ENCODE assay signal across 8 mouse cellular contexts in the genomic region with DNA sequence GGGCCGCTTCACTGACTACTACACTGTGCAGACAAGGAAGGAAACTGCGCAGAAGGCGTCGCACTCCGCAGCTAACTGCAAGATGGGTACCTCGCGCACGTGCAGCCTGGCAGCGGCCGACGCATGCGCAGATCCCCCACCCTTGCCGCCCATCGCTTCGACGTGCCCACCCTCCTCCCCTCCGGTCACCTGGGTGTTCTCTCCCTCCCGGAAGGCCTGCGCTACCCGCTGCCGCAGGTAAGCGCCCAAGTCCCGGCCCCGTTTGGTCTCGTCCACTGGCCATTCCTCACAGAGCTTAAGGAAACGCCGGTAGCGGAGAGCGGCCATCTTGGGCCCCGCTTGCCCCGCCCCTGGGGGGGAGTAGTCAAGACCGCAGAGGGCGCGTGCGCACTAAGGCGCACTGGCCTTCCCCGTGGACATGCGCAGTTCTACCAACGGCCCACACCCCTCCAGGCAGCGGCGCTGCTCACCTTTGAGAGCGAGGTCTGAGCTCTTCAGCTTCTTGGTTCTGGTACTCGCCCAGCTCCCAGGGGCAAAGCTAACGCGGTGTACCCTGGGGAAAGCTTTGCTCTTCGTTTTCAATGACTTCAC. TPM values are rescaled to one million over a fixed set of nuclear protein-coding genes. Genes with fewer than 3 reads are reported as not detected.
DNase-seq lines count a peak whose midpoint lies in the region; ATAC-seq and TF ChIP-seq lines count a peak whose summit lies in the region.

A gene (minus strand): TSS at position 366 of the 591 bp plus-strand sequence.

- no peak for TF ChIP-seq EP300 in lung, postnatal 0 days (IDR thresholded peaks at IDR 0.05)

- under 1% methylated on average over 46 of the region's 46 CpGs for WGBS in hindbrain, embryonic 10.5 days
- 2% methylated on average over 43 of the region's 46 CpGs for WGBS in lung, postnatal 0 days

- H3K27me3 ChIP-seq in hindbrain, embryonic 10.5 days (ENCODE audit: insufficient read depth, poor library complexity, severe bottlenecking), result peaks cover 10% of the 10 kb centered on the region; the same call in 1 of the 2 replicates
- H3K27me3 ChIP-seq in lung, postnatal 0 days (replicated peaks; ENCODE audit: insufficient read depth, low read length), result no peaks in the 10 kb centered on the region

- TF ChIP-seq CTCF in lung, postnatal 0 days (IDR thresholded peaks at IDR 0.05), result peak; percentile 80

- peaks cover 16% of the 10 kb centered on the region; the same call in 1 of the 2 replicates for H3K36me3 ChIP-seq in hindbrain, embryonic 10.5 days
- H3K36me3 ChIP-seq in lung, postnatal 0 days (ENCODE audit: insufficient read depth, low read length), result no peaks in the 10 kb centered on the region

- H3K27ac ChIP-seq in hindbrain, embryonic 10.5 days, result peak within 1 kb of the TSS; percentile 97
- H3K27ac ChIP-seq in lung, postnatal 0 days (ENCODE audit: low read length), result peak within 1 kb of the TSS; percentile 47; the same call in 1 of the 2 replicates

- H3K9me3 ChIP-seq in hindbrain, embryonic 10.5 days, result no peaks in the 10 kb centered on the region
- no peaks in the 10 kb centered on the region for H3K9me3 ChIP-seq in lung, postnatal 0 days (ENCODE audit: low read length)

- ATAC-seq in frontal cortex, adult (ENCODE audit: low TSS enrichment), result peak; percentile 72
- peak; percentile 97 for ATAC-seq in lung, postnatal 0 days

- H3K9ac ChIP-seq in lung, postnatal 0 days (replicated peaks; ENCODE audit: low read depth), result peak within 1 kb of the TSS; percentile 37

- H3K4me2 ChIP-seq in lung, postnatal 0 days (replicated peaks; ENCODE audit: low read depth, low read length), result peak within 1 kb of the TSS; percentile 57

- peak; percentile 98 for DNase-seq in MN1 (ENCODE audit: low spot score)
- peak; percentile 98 for DNase-seq in cerebellum, adult 9-10 months
- peak; percentile 97 for DNase-seq in hindbrain, embryonic 10.5 days (ENCODE audit: low spot score)
- peak; percentile 97 for DNase-seq in layer of hippocampus, adult 9-11 months
- DNase-seq in lung, postnatal 0 days (ENCODE audit: low spot score), result peak; percentile 99
- DNase-seq in ovary, postnatal 14 days (ENCODE audit: low spot score), result peak; percentile 96
- DNase-seq in thymus, postnatal 14 days, result peak; percentile 99

- H3K4me1 ChIP-seq in hindbrain, embryonic 10.5 days (replicated peaks), result peaks cover 57% of the 10 kb centered on the region
- H3K4me1 ChIP-seq in lung, postnatal 0 days (ENCODE audit: insufficient read depth, low read depth, low read length), result peaks cover 4% of the 10 kb centered on the region; the same call in 1 of the 2 replicates

- H3K4me3 ChIP-seq in hindbrain, embryonic 10.5 days, result peak within 1 kb of the TSS; percentile 79
- H3K4me3 ChIP-seq in lung, postnatal 0 days (ENCODE audit: low read depth, low read length), result peak within 1 kb of the TSS; percentile 55

RNA-seq across cellular contexts. Expression of the gene that starts here (rescaled TPM):
- 395 and 442 TPM in 2 replicates for polyA plus RNA-seq in hindbrain, embryonic 10.5 days (2016; fragmentation: Nextera tagmentation; extraction: Ambion mirVana)
- 155 and 176 TPM in 2 replicates for polyA plus RNA-seq in lung, postnatal 0 days (2015; fragmentation: Nextera tagmentation; extraction: Ambion mirVana)

Comparison
In these comparisons a context has a peak if more than half of its experiments do, and no peak if none do; other contexts are left out.
1. Peak in every context shown above with its lines: DNase-seq, ATAC-seq, H3K4me3 ChIP-seq and H3K27ac ChIP-seq.